Mouse (Mus musculus): ENCODE results near the gene Ext2.

- TF ChIP-seq CTCF (IDR thresholded peaks at IDR 0.05; ENCODE audit: control insufficient read depth, insufficient read depth, insufficient read length) (no peak), CEBPB (IDR thresholded peaks at IDR 0.05; ENCODE audit: low read depth) (no peak), FOSL1 (IDR thresholded peaks at IDR 0.05; ENCODE audit: insufficient read depth, low read length, poor library complexity, severe bottlenecking) (peak; percentile 9), MYOD1 (IDR thresholded peaks at IDR 0.05; ENCODE audit: control insufficient read depth, insufficient read length, low read depth) (no peak), USF1 (IDR thresholded peaks at IDR 0.05; ENCODE audit: low read depth) (no peak), MAX (IDR thresholded peaks at IDR 0.05) (no peak)
These were observed 47.4 kb downstream of the Ext2 start for GRCm38 (mm10) chr2:93774946-93775345.

All from C2C12 (cell line).